Mouse (Mus musculus): ENCODE measurements at regions not wholly inside any gene's neighbourhood (a gene's known extent, or its start where the extent isn't known, plus 50 kb on each side); places are given as distances from the start of the nearest gene placed in this dataset.

- DNase-seq (ENCODE audit: extremely low read depth, insufficient read length, low spot score) = no peak
Measured at GRCm38 (mm10) chr14:99605351-99606100, 307.0 kb downstream of the Klf5 start.

DNA sequence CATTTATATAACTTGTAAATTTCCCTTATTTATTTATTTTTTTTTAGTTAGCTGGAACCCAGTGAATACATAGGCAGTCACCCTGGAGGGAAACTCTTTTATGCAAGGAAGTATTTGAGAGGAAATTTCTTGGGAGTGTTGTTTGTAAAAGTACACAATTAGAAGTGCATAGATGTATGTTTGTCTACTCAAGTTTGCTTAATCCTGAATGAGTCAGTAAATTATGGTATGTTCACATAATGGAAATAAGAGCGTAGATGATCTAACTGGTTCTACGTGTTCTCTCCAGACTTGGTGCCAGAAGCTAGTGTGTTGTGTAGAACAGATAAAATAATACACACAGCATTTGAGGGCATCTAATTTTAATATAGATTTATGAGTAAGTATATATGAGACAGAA lies 310.5 kb downstream of the Klf5 start:
- no peak for DNase-seq (ENCODE audit: extremely low read depth, insufficient read length, low spot score)

DNA sequence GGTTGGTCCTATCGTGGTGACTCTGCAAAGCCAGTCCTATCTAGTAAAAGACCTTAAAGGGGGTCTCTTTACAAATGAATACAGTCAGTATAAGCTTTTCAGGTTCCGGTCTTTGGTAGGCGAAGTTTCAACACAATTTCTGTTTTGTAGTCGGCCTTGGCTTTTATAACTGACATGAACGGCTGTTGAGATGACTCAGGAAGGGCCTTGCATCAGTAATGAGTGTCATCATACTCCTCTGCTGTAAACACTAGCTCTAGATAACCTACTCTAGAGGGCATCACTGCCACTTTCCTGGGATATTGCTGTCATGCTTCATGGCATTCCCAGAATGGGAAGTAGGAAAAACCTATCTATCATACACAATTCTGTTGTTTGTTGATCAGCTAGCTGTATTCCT lies 312.9 kb downstream of the Klf5 start:
- no peak for DNase-seq (ENCODE audit: extremely low read depth, insufficient read length, low spot score)

DNA sequence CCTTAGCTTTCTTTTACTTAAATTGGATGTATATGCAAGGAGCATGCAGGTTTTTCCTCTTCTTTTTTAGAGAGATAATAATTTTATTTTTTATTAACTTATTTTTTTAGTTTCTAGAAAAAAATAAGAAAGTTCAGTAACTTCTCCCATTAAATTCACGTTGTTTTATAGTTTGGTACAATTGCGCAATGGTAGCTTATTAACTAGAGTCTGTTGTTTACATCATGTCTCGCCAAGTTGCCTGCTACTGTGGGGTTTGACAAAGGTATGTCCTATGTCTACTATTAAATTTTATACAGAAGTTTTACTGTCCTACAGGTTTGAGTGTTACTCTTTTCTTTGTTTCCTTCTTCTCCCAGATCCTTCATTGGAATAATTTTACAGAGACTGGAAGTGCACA lies 313.6 kb downstream of the Klf5 start:
- DNase-seq (ENCODE audit: extremely low read depth, insufficient read length, low spot score) = no peak

GRCm38 (mm10) chr14:99614748-99615147 lies 316.3 kb downstream of the Klf5 start:
- no peak for DNase-seq (ENCODE audit: extremely low read depth, insufficient read length, low spot score)

- DNase-seq (ENCODE audit: extremely low read depth, insufficient read length, low spot score) = no peak
Measured at GRCm38 (mm10) chr14:99616655-99617335, 318.3 kb downstream of the Klf5 start.

DNA sequence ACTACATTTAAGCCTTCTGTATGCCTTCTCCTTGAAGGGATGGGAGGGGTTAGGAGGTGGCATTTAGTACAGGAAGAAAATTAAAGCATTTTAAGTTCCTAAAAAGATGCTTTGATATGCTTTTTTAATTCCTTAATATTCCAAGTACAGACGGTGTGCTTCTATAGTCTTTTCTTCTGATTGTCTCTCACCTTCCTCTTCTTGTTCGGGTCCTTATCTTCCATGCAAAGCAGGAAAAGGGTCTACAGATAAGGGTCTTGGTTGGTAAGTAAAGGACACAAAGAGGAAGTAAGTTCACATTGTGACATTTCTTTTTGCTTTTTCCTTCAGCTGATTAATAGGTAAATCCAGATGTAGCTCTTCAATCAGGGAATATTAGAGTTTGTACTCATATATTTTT lies 318.9 kb downstream of the Klf5 start:
- no peak for DNase-seq (ENCODE audit: extremely low read depth, insufficient read length, low spot score)

- DNase-seq (ENCODE audit: extremely low read depth, insufficient read length, low spot score) = no peak
Measured at GRCm38 (mm10) chr14:99621538-99621937, 323.0 kb downstream of the Klf5 start.

DNA sequence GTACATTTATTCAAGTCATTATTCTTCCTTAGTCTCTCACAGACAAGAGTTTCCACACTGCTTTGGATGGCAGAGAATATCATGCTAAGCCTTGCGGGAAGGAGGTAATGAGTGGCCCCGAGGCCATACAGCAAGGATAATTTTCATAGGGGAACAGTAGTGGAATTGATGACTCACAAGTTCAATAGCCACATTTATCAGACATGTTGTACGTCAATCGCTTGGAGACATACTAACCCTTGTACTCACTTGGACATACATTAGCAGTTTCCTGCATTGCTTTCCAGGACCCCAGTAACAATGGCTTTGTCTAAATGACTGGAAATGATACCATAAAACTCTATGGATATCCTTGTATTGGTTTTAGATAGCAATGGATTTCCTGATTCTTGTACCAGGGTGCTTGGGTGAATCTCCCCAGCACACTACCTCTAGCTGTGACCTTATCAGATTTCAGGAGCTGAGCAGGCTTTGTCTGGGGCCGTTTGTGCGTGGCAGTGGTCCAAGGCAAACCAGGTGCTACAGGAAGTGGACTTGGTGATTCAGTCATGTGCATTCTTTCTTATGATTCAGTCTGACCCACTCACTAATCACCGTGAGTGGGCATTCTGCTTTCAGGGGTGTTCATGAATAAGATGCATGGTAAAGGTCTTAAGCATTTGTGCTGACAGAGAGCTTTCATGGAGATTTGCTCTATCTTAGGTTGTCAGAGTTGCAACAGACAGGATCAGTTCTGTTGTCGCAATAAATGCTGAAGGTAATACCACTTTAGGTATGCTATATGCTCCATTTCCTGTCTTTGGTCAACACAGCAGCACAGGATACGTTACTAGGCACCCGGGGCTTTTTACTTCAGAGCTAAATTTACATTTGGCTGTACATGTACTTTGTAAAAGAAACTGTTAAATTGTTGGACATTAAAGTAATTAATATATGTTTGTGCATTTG lies 326.2 kb downstream of the Klf5 start:
- DNase-seq (ENCODE audit: extremely low read depth, insufficient read length, low spot score) = peak; percentile 51

DNA sequence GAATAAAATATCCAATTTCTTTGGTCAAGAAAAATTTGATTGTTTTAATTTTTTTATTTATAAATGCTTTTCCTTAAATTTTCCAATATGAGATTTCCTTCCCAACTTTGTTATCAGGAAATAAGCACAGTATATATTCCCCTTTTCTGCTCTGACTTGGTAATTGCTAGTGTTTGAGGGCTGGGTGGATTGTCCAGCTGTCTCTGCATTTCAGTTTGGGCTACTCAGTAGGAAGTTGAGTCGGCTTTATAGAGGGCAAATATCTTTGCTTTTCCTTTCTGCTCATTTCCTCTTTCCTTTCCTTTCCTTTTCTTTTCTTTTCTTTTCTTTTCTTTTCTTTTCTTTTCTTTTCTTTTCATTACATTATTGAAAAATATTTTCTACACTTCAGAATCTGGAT lies 329.1 kb downstream of the Klf5 start:
- DNase-seq (ENCODE audit: extremely low read depth, insufficient read length, low spot score) = no peak

DNA sequence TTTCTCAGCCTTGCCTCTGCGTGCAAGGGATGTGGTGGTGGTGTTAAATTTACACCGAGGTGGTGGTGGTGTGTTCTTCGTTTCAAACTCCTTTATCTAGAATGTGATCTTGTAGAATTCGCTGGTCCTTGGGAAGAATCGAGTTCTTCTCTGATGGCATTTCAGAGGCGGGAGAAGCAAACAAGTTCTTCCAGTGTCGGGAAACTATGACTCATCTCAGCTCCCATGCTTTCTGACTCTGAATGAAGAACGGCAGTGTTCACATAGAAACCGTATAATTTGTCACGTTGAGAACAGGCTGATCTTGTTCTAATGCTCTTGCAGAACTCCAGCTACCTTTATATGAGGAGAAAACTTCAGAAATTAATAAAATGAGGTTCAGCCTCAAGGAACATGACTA lies 332.6 kb downstream of the Klf5 start:
- DNase-seq (ENCODE audit: extremely low read depth, insufficient read length, low spot score) = peak; percentile 36

- peak; percentile 10 for DNase-seq (ENCODE audit: extremely low read depth, insufficient read length, low spot score)
Measured at GRCm38 (mm10) chr14:99632444-99632843, 334.0 kb downstream of the Klf5 start.

DNA sequence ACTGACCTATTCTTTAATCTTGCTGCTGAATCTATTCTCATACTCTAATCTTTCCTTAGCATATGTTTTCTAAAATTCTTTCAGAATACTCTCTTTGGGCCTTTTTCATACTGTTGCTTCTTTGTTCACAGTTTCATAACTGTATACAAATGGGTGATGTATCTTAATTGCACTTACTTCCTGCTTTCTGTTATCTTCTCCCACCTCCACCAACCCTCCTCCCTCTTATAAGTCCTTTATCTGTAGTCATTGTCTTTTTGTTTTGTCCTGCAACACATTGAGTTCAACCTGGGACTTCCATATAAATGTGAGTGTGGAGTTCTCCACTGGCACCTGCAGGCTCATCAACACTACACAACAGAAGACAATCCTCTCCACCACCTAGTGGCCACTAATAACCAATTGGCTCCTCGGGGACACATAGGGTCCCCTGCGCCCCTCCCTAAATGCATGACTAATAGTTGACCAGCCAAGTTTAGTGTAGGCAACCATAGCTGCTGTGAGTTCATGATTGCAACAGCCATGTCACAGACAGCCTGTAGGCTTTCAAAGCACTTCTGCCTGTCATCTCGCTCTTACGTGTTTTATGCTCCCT lies 337.2 kb downstream of the Klf5 start:
- DNase-seq (ENCODE audit: extremely low read depth, insufficient read length, low spot score) = no peak

- DNase-seq (ENCODE audit: extremely low read depth, insufficient read length, low spot score) = no peak
Measured at GRCm38 (mm10) chr14:99641475-99642453, 343.3 kb downstream of the Klf5 start.

- DNase-seq (ENCODE audit: extremely low read depth, insufficient read length, low spot score) = no peak
Measured at GRCm38 (mm10) chr14:99646323-99646722, 347.8 kb downstream of the Klf5 start.

DNA sequence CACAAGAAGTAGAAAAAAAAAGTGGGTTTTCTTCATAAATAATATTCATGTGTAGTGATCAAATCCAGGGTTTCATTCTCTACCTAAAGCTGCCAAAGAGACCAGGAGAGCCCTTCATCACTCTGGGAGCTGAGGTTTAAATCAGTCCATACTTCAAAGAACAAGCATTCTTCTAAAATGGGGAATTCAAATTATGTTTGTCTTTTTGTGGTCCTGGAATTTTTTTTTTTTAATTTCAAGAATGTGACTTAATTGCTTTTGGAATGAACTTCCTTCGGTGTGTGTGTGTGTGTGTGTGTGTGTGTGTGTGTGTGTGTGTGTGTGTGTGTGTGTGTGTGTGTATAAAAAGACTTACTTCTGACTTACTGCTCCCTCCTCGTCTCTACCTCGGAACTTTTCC lies 375.9 kb downstream of the Klf5 start:
- no peak for DNase-seq (ENCODE audit: extremely low read depth, insufficient read length, low spot score)

GRCm38 (mm10) chr14:99687062-99687806 lies 388.7 kb downstream of the Klf5 start:
- no peak for DNase-seq (ENCODE audit: extremely low read depth, insufficient read length, low spot score)

DNA sequence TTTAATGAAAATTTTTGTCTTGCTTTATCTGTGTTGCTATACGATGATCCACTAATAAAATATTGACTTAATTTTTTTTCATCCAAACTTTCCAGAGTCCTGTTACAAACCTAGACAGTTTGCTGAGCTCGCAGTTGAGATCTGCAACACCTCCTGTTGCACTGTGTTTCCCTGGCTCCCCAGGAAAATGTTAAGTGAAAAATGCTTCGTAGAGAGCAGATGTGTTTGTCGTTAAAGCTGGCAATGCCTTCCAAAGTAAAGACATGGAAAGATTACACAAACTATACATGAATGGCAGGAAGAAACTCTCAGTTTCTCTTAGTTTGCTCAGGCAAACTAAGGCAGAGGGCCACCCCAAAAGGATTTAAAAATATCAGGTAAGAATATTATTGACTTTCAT lies 389.9 kb downstream of the Klf5 start:
- no peak for DNase-seq (ENCODE audit: extremely low read depth, insufficient read length, low spot score)

GRCm38 (mm10) chr14:99696301-99696700 lies 397.8 kb downstream of the Klf5 start:
- DNase-seq (ENCODE audit: extremely low read depth, insufficient read length, low spot score) = no peak

All from 3134 (cell line).